Mouse (Mus musculus) cerebellum, postnatal 4 days (tissue): ENCODE measurements around the gene Ddx59.

Experiments used
- DNase-seq, 2 experiments: peaks; one replicate each; pipeline ENCODE4 v3.0.0; 2022; ENCODE audit warnings: low spot score in 2 of 2, mixed read lengths in 1 of 2

Ddx59 gene

DNA sequence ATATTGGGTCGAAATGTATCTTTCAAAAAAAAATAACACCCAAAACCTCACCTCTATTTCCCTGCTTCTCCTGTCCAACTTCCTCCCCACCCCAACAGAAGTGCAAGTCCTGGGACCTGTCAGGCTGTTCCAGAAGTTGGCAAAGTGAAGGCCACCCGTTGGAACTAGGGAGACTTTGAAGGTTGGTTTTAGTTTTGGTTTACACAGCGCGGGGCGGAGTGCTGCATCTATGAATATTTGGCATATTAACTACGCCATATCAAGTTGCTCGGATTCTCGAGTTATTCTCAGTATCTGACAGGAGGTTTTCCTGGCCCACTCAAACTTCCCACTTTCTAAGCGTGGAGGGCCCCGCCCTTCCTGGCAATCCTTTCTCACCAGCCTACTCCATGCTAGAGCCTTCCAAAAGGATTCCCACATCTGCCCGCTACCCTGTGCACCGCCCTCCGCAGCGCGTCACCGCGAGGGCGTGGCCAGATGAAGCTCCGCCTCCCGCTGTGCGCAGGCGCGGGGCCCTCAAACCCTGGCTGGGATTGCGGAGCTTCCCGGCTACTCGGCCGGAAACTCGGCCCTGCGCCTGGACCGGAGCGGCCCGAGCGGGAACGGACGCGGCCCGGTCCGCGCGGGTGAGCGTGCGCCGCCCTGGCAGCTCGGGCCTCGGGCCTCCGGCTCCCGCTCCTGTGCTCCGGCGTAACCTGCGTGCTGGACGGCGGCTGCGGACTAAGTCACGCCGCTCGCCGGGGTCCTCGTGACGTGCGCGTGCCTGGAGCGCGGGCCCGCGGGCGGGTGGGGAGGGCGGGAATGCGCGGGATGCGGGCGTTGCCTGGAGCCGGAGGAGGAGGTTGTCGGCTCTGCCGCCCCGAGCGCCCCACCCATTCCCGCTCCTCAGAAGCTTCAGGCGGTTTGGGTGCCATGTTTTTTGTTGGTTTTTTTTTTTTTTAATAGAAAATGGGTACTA, at the start of gene Ddx59:
TSS of gene Ddx59 (plus strand) at position 474 of the 958 bp plus-strand sequence.
- DNase-seq: peak; percentile 97 to 98

- no peak for DNase-seq
These were observed 49.1 kb upstream of the Ddx59 start for GRCm38 (mm10) chr1:136365986-136366385.

DNA sequence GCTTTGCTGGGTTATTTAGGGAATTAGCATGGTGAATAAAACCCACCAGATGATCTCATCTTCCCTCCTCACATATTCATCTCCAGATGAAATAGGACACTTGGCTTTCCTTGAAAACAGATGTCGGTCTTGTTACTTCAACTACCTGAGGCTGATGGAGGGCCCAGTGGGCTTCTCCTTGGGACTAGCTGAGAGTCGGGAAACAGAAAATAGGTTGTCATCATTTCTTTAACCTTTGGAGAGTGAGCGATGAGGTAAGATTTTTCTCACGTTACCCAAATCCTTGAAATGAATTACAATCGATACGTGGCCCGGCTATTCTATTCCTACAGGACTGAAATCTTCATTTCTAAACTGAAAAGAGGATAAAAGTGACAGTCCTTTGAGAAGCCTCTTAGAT, 35.8 kb upstream of the Ddx59 start:
- DNase-seq: no peak

- DNase-seq: no peak
These were observed 34.9 kb upstream of the Ddx59 start for GRCm38 (mm10) chr1:136380161-136380560.

- DNase-seq: no peak
These were observed 34.5 kb upstream of the Ddx59 start for GRCm38 (mm10) chr1:136380606-136381005.

DNA sequence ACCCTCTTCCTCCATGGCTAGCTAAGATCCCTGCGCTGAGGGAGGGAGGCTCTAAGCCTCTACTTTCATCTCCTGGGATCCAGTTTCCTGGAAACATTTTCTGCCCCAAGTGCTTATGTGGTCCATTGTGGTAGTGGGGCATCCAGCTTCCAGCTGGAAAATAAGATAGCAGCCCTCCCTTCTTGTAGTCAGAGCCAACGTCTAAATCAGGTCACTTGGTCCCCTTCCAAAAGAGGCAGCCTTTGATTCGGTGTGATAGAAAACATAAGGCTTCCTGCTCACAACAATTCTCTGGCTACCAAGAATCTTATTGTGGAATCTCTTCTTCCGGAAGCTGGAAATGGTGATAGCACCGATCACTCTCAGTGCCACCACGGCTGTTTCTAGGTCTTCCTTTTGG, 33.9 kb upstream of the Ddx59 start:
- DNase-seq: no peak

DNA sequence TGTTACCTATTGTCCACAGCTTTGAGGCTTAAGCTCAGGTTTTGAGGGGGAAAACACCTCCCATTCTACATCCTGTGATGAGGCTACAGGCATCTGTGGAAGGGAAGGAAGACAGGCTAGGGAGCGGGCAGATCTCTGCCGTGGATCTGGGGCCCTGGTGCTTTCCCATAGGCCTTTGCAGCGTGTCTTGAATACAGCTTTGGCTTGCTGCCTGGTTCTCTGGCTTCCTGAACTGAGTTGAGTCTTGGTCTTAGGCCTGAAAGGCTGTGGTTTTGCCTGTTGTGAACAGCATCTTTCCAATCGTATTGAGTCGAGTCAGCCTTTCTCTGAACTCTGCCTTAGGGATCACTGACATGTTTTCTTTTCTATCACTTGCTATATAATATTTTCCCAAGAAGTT, 33.5 kb upstream of the Ddx59 start:
- no peak for DNase-seq

DNA sequence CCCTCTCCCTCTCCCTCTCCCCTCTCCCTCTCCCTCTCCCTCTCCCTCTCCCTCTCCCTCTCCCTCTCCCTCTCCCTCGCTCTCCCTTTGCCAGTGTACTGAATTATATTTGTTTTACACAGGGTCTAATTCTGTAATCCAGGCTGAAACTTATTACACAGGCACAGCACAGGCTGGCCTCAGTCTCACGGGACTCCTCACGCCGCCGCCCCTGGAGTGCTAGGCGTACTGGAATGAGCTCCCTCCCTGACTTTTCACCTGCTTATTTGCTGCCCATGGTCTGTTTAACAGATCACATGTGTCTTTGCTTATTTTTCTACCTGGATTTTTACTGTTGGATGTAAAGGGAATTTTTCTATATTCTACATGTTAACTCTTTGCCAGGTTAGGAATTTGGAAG, 28.2 kb upstream of the Ddx59 start:
- no peak for DNase-seq

DNA sequence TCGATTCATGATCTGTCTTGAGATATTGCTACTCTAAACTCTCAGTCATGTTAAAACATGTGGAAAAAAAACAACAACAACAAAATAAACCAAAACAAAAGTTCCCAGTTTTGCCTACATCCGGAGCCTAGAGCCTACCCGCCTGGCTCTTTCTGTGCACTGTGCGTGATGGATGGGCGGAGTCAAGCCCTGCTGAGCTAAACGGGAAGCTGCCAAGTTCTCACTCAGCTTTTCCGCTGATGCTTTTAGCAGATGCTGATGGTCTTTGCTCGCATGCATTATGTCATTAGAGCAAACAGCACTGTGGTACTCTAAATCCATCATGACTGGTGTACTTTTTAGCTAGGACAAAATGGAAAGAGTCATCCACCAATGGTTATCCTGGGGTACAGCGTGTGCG, 20.6 kb upstream of the Ddx59 start:
- DNase-seq: peak in 1 of 2 experiments; percentile 16

GRCm38 (mm10) chr1:136395073-136395472, 20.0 kb upstream of the Ddx59 start:
- DNase-seq: no peak

DNA sequence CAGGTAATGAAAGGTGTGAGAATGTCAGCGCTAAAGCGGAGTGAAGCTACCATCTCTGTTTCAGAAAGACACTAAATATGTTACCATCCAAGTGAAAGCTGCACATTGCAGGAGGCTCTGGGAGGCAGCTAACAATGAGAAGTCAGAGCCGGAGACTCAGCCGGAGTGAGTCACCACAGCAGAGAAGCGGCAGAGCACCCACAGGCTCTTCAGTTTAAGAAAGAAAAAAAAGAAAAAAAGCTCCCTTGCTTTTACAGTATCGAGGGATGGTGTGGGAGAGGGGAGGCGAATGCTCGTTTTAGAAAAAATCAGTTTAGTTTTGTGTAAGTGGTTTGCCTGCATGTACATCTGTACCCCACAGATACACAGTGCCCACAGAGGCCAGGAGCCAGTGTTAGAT, 13.8 kb upstream of the Ddx59 start:
- DNase-seq: no peak

DNA sequence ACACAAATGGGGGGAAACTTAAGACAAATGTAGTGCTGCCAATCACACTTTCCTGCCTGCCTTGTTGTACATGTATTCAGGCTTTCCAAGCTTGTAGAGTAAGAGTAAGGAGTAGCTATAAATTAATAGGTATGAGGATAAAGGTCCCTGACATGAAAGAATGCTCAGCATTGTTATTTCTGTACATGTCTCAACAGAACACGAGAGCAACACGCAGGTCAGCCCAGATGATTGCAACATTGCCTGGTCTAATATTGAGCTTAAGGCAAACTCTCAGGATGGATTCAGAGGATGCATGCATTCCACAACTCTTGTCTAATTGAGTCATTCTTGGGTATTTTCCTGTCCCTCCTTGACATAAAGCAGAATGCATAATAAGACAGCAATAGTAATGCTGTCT, 5.4 kb upstream of the Ddx59 start:
- no peak for DNase-seq

DNA sequence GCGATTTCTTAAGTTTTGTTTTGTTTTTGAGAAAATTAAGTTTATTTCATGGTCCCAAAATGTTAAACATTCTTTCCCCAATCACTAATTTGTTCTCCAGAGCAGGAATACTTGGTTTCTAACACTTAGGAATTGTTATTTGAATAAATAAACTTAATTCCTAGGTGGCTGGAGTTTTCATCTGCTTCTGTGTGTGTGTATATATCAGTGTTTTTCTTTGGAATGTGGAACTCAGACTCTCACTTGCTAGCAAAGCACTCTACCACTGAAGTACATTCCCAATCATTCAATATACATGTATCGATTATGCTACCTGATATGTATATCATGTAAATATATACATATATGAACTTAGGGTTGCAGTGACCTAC, 670 bp downstream of the Ddx59 start:
- DNase-seq: no peak

DNA sequence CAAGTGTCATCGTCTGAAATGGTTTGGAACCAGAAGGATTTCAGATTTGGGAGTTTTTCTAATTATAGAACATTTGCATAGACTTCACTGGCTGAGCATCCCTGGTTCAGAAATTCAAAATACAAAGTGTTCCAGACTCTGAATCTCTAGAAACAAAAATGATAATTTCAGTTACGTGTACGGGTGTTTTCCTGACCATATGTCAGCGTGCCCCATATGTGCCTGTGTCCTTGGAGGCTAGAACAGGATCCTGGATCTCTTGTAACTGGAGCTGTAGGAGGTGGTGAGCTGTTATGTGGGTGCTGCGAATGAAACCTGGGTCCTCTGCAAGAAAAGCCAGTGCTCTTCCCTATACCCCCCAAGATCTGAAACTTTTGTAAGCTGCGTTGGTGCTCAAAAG, 3.3 kb downstream of the Ddx59 start:
- no peak for DNase-seq

- DNase-seq: no peak
These were observed 12.3 kb downstream of the Ddx59 start for GRCm38 (mm10) chr1:136427166-136427969.

GRCm38 (mm10) chr1:136428981-136429380, 13.9 kb downstream of the Ddx59 start:
- DNase-seq: no peak

- DNase-seq: no peak
These were observed 15.2 kb downstream of the Ddx59 start for GRCm38 (mm10) chr1:136430126-136430818.

DNA sequence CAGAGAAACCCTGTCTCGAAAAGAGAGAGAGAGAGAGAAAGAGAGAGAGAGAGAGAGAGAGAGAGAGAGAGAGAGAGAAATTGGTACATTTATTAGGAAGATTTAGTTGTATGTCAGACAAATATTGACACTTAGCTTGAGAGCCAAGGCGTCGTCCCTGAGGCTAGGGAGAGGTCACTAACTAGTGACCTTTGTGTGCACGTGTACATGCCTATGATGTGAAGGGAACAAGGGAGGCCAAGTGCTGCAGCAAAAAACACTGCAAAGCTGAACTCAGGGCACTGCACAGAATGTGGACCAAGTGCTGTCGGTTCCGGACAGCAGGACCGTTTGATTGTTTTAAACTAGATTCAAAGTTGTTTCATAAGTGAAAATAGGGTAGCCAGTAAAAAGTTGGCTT, 25.7 kb downstream of the Ddx59 start:
- no peak for DNase-seq

GRCm38 (mm10) chr1:136442809-136443208, 27.7 kb downstream of the Ddx59 start:
- no peak for DNase-seq

- DNase-seq: no peak
These were observed 29.6 kb downstream of the Ddx59 start for GRCm38 (mm10) chr1:136444555-136445255.

DNA sequence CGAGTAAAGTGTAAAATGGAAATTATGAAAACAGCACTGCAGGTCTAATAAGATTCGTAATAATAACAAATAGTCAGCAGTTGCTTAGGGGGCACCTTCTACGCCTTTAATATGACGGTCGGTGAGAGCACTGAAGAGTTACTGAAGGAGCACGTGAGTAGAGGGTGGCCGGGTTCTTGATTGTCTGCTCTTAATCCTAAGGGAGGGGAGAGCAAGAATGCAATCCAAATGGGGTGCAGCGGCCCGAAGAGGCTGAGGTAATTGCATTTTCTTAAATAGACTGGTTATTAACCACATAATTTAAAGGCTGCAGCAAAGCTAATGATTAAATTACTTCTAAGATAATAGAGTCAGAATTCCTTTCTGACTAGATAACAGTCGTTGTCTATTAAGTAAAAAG, 31.9 kb downstream of the Ddx59 start:
- no peak for DNase-seq

GRCm38 (mm10) chr1:136447338-136447737, 32.3 kb downstream of the Ddx59 start:
- no peak for DNase-seq
